Mouse (Mus musculus): ENCODE measurements around the gene Kif14.

DNA sequence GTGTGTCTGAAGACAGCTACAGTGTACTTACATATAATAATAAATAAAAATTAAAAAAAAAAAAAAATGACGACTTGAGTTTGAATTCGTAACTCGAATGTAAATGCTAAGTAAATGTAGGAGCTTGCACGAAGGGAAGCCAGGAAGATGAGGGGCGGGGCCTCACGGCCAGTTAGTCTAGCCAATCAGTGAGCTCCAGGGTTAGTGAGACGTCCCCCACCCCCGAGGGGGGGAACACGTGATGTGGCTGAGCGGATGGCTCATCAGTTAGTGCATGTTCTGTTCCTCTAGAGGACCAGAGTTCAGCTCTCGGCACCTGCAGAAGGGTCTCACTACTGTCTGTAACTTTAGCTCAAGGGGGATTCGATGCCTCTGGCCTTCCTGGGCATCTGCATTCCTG, 91.3 kb downstream of the Kif14 start:
- no peak for TF ChIP-seq CTCF (IDR thresholded peaks at IDR 0.05)
- TF ChIP-seq EP300 (IDR thresholded peaks at IDR 0.05; ENCODE audit: insufficient read depth, low read depth, low read length), result no peak

All from heart, adult 2 months (tissue).